Mouse (Mus musculus): Measurements from ENCODE around the gene Pawr. TPM values are rescaled to one million over a fixed set of nuclear protein-coding genes. Genes with fewer than 3 reads are reported as not detected.

The Pawr gene
- polyA plus RNA-seq, 1 experiment from 2014 or later: 83.4 TPM

DNA sequence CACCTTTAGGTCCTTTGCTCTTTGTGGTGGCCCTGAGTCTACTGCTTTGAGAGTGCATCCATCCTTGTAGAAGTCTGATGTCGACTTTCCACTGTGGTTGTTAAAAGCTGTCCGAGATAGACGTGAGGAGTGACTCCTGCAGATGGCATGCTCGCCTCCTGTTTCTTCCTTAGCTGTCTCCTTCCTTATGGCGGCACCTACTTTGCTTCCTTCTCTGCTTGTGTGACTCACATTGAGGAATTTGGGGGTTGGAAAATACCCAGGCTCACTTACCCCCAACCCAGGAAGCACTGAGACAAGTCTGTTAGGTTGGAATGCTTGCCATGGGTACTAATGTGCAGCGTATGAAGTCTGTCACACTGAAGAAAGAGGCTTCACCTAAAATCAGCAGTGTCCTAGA, 46.1 kb downstream of the Pawr start:
- ATAC-seq (peak; percentile 97), DNase-seq (ENCODE audit: low read depth, low spot score) (peak; percentile 85)
- CTCF ChIA-PET: interaction anchor here (0.7 to 1.7 kb wide), 4 partner anchors 10 to 56 kb away, joined by 3 to 7 read pairs (median 4); no protein-coding TSS in a partner anchor
- TF ChIP-seq CTCF (IDR thresholded peaks at IDR 0.05): peak; percentile 24
- no peaks in the 10 kb centered on the region for H3K27me3 ChIP-seq
- in situ Hi-C loops (cut with MboI; ENCODE audit: low pct_unique_long_range_greater_than_20kb): no loop called here
- POLR2A ChIA-PET: no interaction called here

DNA sequence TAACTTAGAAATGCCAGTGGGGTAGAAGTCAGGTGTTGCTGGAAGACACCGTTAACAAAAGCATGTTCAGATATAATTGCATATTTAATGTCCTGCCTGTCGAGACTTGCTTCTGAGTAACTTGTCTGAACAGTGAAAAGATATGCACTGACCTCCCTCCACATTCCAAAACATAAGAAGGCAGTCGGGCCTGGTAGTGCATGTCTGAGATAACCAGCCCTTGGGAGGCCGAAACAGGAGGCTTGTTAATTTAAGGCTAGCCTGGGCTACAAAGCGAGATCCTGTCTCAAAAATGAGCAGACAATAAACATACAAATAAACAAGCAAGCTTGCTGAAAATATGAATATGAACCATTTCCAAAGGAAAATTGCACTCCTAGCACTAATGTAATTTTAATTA, 46.6 kb downstream of the Pawr start:
- no peak for DNase-seq (ENCODE audit: low read depth, low spot score)
- ChIA-PET CTCF (interaction anchor here (0.7 to 1.7 kb wide), 5 partner anchors 10 to 55 kb away, joined by 3 to 7 read pairs (median 3); no protein-coding TSS in a partner anchor), POLR2A (no interaction called here)
- peak; percentile 11 for ATAC-seq
- in situ Hi-C loops (cut with MboI; ENCODE audit: low pct_unique_long_range_greater_than_20kb): no loop called here
- TF ChIP-seq CTCF (IDR thresholded peaks at IDR 0.05): no peak
- H3K27me3 ChIP-seq: no peaks in the 10 kb centered on the region

DNA sequence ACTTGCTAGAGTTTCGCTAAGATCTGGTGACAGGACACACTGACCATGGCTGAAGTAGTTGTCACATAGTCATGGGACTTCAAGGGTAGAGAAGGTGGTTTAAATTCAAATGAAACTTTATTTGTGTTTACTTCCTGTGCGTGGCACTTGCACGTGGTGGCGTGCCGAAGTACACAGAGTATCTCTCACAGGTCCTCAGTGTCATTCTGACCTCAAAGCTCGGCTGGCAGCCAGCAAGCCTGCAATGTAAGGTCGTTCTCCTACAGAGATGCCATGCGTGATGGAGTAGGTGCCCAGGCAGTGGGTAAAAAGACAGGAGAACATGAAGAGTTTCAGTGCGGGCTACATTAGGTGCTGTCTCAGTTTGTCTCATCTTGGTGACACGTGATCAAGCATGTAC, 48.8 kb downstream of the Pawr start:
- ATAC-seq (no peak), DNase-seq (ENCODE audit: low read depth, low spot score) (no peak)
- no peak for TF ChIP-seq CTCF (IDR thresholded peaks at IDR 0.05)
- no peaks in the 10 kb centered on the region for H3K27me3 ChIP-seq
- POLR2A ChIA-PET: interaction anchor here (0.6 to 0.8 kb wide), 2 partner anchors 49 to 73 kb away, joined by 3 to 5 read pairs; partner anchors contain the start of gene Pawr
- CTCF ChIA-PET: interaction anchor here (1.0 to 1.6 kb wide), 4 partner anchors 14 to 65 kb away, joined by 3 to 4 read pairs (median 3); no protein-coding TSS in a partner anchor
- in situ Hi-C loops (cut with MboI; ENCODE audit: low pct_unique_long_range_greater_than_20kb): no loop called here

DNA sequence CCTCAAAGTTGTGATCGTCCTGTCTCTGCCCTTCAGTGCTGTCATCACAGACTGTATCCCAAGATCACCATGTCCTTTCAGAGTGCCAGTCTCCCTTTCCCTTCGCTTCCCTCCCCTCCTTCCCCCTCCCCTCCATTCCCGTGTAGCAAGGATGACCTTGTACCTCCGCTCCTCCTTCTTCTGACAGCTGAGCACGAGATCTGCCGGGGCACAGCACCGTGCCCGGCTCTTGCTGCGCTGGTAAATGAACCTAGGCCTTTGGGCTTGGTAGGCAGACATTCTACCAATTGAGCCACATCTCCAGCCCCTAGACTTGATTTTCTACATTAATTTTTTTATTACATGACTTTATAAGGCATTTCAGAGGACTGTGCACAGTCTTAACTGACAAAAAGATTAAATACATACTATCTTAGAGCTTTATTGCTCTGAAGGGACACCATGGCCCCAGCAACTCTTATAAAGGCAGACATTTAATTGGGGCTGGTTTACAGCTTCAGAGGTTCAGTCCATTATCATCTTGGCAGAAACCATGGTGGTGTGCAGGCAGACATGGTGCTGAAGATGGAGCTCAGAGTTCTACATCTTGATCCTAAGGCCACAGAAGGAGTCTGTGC, 52.3 kb downstream of the Pawr start:
- H3K27me3 ChIP-seq: no peaks in the 10 kb centered on the region
- ATAC-seq (no peak), DNase-seq (ENCODE audit: low read depth, low spot score) (no peak)
- no peak for TF ChIP-seq CTCF (IDR thresholded peaks at IDR 0.05)
- in situ Hi-C loops (cut with MboI; ENCODE audit: low pct_unique_long_range_greater_than_20kb): no loop called here
- POLR2A ChIA-PET: no interaction called here
- CTCF ChIA-PET: no interaction called here

DNA sequence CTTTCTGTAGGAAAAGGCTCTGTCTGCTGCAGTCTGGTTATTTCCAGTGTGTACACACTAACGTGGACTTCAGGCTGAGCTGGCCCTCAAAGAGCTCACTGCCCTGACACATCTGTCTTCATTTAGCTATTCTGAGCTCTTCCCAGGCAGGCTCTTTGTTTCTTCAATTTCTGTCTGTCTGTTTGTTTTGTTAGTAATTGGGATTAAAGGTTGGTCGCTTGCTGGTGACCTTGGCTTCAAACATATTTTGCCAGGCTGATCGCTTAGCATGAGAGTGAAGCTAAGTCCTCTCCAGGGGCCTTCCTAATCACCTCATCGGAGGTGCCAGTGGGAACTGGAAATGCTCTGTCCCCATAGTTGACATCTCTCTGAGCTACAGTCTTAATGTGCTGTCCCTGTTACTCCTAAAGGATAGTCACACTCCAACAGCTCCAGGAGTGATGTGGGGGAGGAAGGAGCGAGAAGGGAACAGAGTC, 53.6 kb downstream of the Pawr start:
- POLR2A ChIA-PET: interaction anchor here (0.7 kb wide), 1 partner anchor 79 kb away, joined by 3 read pairs; no protein-coding TSS in a partner anchor

DNA sequence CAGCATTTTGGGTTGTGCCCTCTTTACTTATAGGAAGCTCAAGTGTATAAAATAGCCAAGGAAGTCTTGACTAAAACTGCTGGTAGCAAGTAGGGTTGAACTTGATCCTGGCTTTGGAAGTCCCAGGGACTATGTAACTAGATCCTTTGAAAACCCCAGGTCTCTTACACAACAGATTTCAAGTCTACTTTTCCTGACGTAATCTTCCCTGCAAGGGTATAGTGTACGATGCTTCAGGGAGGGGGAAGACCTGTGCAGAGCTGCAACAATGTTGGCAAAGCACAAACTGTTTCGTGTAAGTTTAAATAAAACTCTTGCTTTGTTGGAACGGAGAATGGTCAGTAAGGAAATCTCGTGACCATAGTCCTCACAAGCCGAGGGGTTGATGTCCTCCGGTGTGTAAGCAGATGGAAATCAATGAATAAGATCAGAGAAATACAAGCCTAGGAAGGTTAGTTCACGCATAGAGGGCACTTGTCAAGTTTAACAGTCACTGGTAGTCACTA, 56.5 kb downstream of the Pawr start:
- TF ChIP-seq CTCF (IDR thresholded peaks at IDR 0.05): no peak
- ChIA-PET POLR2A (no interaction called here), CTCF (interaction anchor here (2.9 kb wide), 1 partner anchor 10 kb away, joined by 7 read pairs; no protein-coding TSS in a partner anchor)
- DNase-seq (ENCODE audit: low read depth, low spot score) (no peak), ATAC-seq (no peak)
- no peaks in the 10 kb centered on the region for H3K27me3 ChIP-seq
- in situ Hi-C loops (cut with MboI; ENCODE audit: low pct_unique_long_range_greater_than_20kb): no loop called here

More for the DNA sequence above, 53.6 kb downstream of the Pawr start:
- CTCF ChIA-PET: interaction anchor here (1.1 to 1.5 kb wide), 2 partner anchors 9 to 43 kb away, joined by 3 read pairs; no protein-coding TSS in a partner anchor
- ATAC-seq (no peak), DNase-seq (ENCODE audit: low read depth, low spot score) (no peak)
- in situ Hi-C loops (cut with MboI; ENCODE audit: low pct_unique_long_range_greater_than_20kb): no loop called here
- no peak for TF ChIP-seq CTCF (IDR thresholded peaks at IDR 0.05)
- no peaks in the 10 kb centered on the region for H3K27me3 ChIP-seq

DNA sequence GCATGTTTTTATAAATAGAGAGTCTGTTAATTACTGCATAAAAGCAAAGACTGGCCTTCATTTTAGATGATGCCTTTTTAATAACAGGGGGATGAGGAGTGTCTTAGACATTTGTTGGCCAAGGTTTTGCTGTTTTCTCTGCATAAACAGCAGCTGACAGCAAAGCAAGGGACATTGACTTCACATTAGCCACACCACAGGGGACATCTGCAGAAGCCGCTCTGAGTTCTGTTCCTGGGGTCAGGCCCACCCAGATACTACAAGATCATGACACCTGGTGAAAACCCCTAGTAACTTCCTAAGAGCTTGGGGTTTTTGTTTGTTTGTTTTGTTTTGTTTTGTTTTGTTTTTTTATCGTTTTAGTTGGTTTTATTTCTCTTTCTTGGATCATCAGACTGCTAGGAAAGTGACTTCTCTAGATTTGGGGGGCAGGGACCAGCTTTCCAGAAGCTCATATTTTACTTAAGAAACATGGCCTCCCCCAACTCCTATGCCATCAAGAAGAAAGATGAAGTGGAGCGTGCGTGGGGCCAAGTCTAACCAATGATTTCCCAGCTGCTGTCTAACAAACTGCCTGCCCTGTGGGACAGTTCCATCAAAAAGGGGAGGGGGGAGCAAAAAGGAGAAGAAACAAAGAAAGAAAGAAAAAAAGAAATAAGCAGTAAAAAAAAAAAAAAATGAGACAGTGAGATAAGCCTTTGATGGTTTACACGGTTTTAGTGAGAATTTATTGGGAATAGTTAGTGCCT, 57.4 kb downstream of the Pawr start:
- ChIA-PET POLR2A (interaction anchor here (0.6 to 1.4 kb wide), 6 partner anchors 16 to 1487 kb away, joined by 3 to 5 read pairs (median 3); no protein-coding TSS in a partner anchor), CTCF (interaction anchor here (1.4 to 2.9 kb wide), 2 partner anchors 11 to 27 kb away, joined by 3 to 7 read pairs; no protein-coding TSS in a partner anchor)
- TF ChIP-seq CTCF (IDR thresholded peaks at IDR 0.05): no peak
- H3K27me3 ChIP-seq: no peaks in the 10 kb centered on the region
- in situ Hi-C loops (cut with MboI; ENCODE audit: low pct_unique_long_range_greater_than_20kb): no loop called here
- ATAC-seq (no peak), DNase-seq (ENCODE audit: low read depth, low spot score) (no peak)

DNA sequence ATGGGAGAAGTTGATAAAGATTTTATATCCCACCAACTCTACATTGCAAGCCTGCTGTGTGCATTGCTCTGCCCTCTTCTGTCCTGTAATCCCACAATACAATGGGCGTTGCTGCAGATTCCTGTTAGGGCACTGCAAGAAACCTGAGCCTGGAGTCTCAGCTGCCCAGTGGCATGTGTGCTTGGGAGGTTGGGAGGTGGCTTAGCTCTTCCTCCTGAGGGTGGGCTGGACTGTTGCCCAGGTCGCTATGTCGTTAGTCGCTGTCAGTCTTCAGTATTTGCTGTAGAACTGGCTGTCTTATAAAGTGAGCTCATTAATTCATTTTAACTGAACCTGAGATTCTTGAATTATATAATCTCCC, 58.0 kb downstream of the Pawr start:
- no peak for ATAC-seq
- no peaks in the 10 kb centered on the region for H3K27me3 ChIP-seq

DNA sequence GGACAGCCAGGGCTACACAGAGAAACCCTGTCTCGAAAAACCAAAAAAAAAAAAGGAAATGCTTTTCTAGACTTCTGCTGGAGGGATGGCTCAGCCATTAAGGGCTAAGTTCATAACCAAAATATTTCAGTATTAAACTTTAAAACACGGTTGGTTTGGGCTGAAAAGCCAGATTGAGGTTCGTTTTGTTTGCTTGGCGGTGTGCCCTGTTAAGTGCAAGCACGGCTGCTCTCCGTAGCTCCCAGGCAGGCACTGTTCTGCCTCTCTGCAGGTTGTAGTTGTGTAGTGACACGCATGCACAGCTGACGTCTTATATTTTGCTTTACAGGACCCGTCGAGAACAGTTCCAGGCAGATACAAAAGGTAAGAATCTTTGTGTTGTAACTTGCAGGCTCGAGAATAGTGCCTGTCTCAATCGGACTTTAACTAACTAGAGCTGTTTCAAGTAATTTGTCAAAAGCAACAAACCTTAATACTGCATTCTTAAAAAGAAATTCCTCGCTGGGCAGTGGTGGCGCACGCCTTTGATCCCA, 59.5 kb downstream of the Pawr start:
- no peak for DNase-seq (ENCODE audit: low read depth, low spot score)
- in situ Hi-C loops (cut with MboI; ENCODE audit: low pct_unique_long_range_greater_than_20kb): no loop called here
- no peaks in the 10 kb centered on the region for H3K27me3 ChIP-seq
- no peak for ATAC-seq
- CTCF ChIA-PET: interaction anchor here (1.5 kb wide), 1 partner anchor 16 kb away, joined by 3 read pairs; no protein-coding TSS in a partner anchor
- POLR2A ChIA-PET: interaction anchor here (0.7 kb wide), 1 partner anchor 10 kb away, joined by 4 read pairs; no protein-coding TSS in a partner anchor
- TF ChIP-seq CTCF (IDR thresholded peaks at IDR 0.05): no peak

More for the DNA sequence above, 58.0 kb downstream of the Pawr start:
- in situ Hi-C loops (cut with MboI; ENCODE audit: low pct_unique_long_range_greater_than_20kb): no loop called here
- no peak for TF ChIP-seq CTCF (IDR thresholded peaks at IDR 0.05)
- no peak for DNase-seq (ENCODE audit: low read depth, low spot score)
- POLR2A ChIA-PET: interaction anchor here (0.6 to 1.4 kb wide), 4 partner anchors 15 to 47 kb away, joined by 3 to 5 read pairs (median 3); no protein-coding TSS in a partner anchor
- CTCF ChIA-PET: interaction anchor here (1.4 to 2.9 kb wide), 2 partner anchors 11 to 28 kb away, joined by 3 to 7 read pairs; no protein-coding TSS in a partner anchor

DNA sequence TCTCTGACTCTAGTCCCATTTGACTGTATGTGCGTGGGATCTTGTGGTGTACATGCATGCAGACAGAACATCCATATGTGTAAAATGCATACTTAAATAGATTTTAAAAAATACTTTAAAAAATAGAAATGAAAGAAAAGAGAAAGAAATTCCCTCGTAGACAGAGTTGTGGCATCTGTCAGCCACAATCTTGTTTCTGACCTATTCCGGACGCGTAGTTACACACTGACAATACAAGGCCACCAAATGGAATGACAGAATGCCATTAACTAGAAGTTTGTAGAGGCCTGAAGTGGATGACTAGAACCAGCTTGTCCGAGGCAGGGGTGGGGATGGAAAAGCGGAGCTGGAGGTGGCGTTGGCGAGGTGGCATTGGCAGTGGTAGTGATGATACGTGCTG, 60.2 kb downstream of the Pawr start:
- POLR2A ChIA-PET: no interaction called here

More for the DNA sequence above, 60.2 kb downstream of the Pawr start:
- no peak for DNase-seq (ENCODE audit: low read depth, low spot score)
- no peak for ATAC-seq
- H3K27me3 ChIP-seq: no peaks in the 10 kb centered on the region
- no peak for TF ChIP-seq CTCF (IDR thresholded peaks at IDR 0.05)
- in situ Hi-C loops (cut with MboI; ENCODE audit: low pct_unique_long_range_greater_than_20kb): no loop called here
- CTCF ChIA-PET: interaction anchor here (1.0 to 1.5 kb wide), 2 partner anchors 9 to 15 kb away, joined by 3 read pairs; no protein-coding TSS in a partner anchor

All from Patski (cell line).